Mouse (Mus musculus) C2C12 (cell line): ENCODE measurements around the gene Rapsn. TPM values are rescaled to one million over a fixed set of nuclear protein-coding genes. Genes with fewer than 3 reads are reported as not detected.
"Not testable (repeated sequence)": the region's sequence is repeated elsewhere in the genome, so short reads cannot be mapped to it uniquely, and the experiment has no call there.

Experiments
- H3K27me3 ChIP-seq: one replicate; pipeline ENCODE4 v1.6.1; 2011; ENCODE audit not compliant: control insufficient read depth, insufficient read depth, insufficient read length
- H3K36me3 ChIP-seq: one replicate; pipeline ENCODE4 v1.6.1; 2011; ENCODE audit not compliant: control insufficient read depth, insufficient read depth
- H3K4me3 ChIP-seq: one replicate; pipeline ENCODE4 v1.5.1; 2011; ENCODE audit warnings: mild to moderate bottlenecking, control low read depth; ENCODE audit not compliant: poor library complexity, insufficient read depth, severe bottlenecking
- H3K79me2 ChIP-seq: one replicate; pipeline ENCODE4 v1.6.1; 2011; ENCODE audit not compliant: control insufficient read depth, insufficient read depth
- H3K79me3 ChIP-seq: one replicate; pipeline ENCODE4 v1.6.1; 2011; ENCODE audit warnings: low read depth, control low read depth
- H3ac ChIP-seq: one replicate; pipeline ENCODE3; 2011; ENCODE audit warnings: low read depth; ENCODE audit not compliant: control insufficient read depth, insufficient read length
- CEBPB ChIP-seq: IDR thresholded peaks from one replicate; pipeline ENCODE4 v1.6.1; 2011; ENCODE audit warnings: low read depth, mild to moderate bottlenecking, control low read depth, moderate library complexity
- CTCF ChIP-seq: IDR thresholded peaks from one replicate; pipeline ENCODE4 v1.5.1; 2011; ENCODE audit not compliant: control insufficient read depth, insufficient read depth, insufficient read length
- FOSL1 ChIP-seq: IDR thresholded peaks from one replicate; pipeline ENCODE4 v1.8.0; 2011; ENCODE audit warnings: mild to moderate bottlenecking, low read length; ENCODE audit not compliant: poor library complexity, insufficient read depth, severe bottlenecking
- MAX ChIP-seq: IDR thresholded peaks from one replicate; pipeline ENCODE4 v1.6.1; 2011; ENCODE audit warnings: mild to moderate bottlenecking, control low read depth
- MYOD1 ChIP-seq: IDR thresholded peaks from one replicate; pipeline ENCODE4 v1.6.1; 2011; ENCODE audit warnings: low read depth; ENCODE audit not compliant: control insufficient read depth, insufficient read length
- MYOG ChIP-seq: IDR thresholded peaks from one replicate; pipeline ENCODE4 v1.6.1; 2011; ENCODE audit not compliant: control insufficient read depth, insufficient read length; ENCODE audit errors: extremely low read depth
- USF1 ChIP-seq: IDR thresholded peaks from one replicate; pipeline ENCODE4 v1.6.1; 2011; ENCODE audit warnings: low read depth, mild to moderate bottlenecking, control low read depth, moderate library complexity
- polyA plus RNA-seq: library from polyadenylated mRNA; unstranded; fragments of >200 nt; fragmentation: generic; extraction: Trizol; gene quantifications from one replicate; pipeline ENCODE4 v1.2.1, GENCODE M21; 2012; ENCODE audit warnings: missing spikeins

Rapsn gene
- polyA plus RNA-seq, 1 experiment, result 122 TPM

DNA sequence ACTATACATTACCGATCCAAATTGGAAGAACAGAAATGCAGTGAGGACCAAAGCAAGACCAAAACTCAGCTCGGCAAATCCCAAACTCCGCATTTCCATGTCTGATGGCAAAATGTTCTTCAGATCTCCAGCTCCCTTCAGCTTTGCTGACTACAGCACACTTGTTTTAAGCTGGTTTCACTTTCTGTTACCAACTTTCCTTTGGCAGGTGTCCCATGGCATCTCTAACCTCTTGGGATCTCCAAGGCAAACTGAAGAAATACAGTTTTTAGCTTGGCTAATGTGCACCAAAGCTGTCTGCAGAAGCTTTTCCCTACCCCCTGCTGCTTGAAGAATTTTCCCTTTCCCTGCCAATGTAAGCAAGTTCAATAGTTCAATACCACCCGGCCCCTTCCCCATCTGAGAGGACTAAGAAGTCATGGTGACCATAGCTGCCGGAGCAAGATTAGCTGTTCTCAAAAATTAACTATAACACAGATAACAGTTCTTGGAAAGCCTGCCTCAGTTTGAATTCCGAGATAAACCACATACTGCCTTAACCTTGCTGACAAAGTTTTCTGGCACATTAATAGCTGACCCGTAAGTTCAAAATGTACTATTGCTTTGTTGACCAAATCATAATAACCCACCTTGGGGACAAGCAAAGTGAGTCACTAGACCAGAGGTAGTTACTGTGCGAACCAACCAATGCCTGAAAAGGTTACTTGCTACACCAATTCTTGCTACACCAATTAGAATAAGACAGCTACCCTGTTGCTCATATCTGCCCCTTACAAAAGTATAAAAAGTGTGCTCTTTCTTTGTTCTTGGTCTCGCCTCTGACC lies 7.8 kb upstream of the Rapsn start:
- no peaks in the 10 kb centered on the region for H3K36me3 ChIP-seq
- H3K79me3 ChIP-seq, result peaks cover 2% of the 10 kb centered on the region
- TF ChIP-seq MYOG (no peak), USF1 (no peak), CTCF (no peak), MYOD1 (no peak), MAX (no peak), FOSL1 (no peak), CEBPB (no peak)
- no peak overlapping the region for H3K4me3 ChIP-seq
- no peaks in the 10 kb centered on the region for H3K27me3 ChIP-seq
- H3K79me2 ChIP-seq, result no peaks in the 10 kb centered on the region
- H3ac ChIP-seq, result no peak overlapping the region

DNA sequence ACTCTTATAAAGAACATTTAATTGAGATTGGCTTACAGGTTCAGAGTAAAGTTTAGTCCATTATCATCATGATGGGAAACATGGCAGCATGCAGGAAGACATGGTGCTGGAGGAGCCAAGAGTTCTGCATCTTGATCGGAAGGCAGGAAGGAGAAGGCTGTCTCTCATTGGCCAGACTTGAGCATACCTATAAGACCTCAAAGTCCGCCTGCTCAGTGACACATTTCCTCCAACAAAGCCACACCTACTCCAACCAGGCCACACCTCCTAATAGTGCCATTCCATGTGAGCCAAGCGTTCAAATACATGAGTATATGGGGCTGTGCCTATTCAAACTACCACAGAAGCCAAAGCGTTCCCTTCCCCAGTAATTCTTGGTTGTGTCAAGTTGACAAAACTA lies 4.2 kb upstream of the Rapsn start:
- Histone ChIP-seq H3K36me3 (no peaks in the 10 kb centered on the region), H3K27me3 (no peaks in the 10 kb centered on the region), H3K4me3 (no peak overlapping the region), H3ac (no peak overlapping the region), H3K79me2 (peaks cover 6% of the 10 kb centered on the region), H3K79me3 (no peaks in the 10 kb centered on the region)
- TF ChIP-seq MYOD1, result no peak
- TF ChIP-seq CTCF, result no peak
- TF ChIP-seq MAX, result no peak
- no peak for TF ChIP-seq MYOG
- TF ChIP-seq FOSL1, result no peak
- TF ChIP-seq USF1, result no peak

DNA sequence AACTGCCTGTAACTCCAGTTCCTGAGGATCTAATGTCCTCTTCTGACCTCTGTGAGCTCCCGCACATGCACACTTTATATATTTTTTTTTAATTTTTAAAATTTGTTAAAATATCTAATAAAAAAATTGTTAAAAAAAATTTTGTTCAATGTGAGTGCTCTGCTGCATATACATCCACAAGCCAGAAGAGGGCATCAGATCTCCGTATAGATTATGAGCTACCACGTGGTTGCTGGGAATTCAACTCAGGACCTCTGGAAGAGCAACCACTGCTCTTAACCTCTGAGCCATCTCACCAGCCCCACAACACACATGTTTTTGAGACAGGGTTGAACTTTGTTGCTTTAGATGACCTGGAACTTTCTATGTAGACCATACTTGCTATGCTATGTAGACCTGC lies 2.4 kb upstream of the Rapsn start:
- no peaks in the 10 kb centered on the region for H3K36me3 ChIP-seq
- H3K79me2 ChIP-seq, result peaks cover 10% of the 10 kb centered on the region
- H3K27me3 ChIP-seq, result no peaks in the 10 kb centered on the region
- TF ChIP-seq MYOD1 (no peak), MAX (peak; percentile 87), CEBPB (no peak), FOSL1 (no peak), USF1 (peak; percentile 73), CTCF (no peak), MYOG (no peak)
- no peaks in the 10 kb centered on the region for H3K79me3 ChIP-seq
- H3ac ChIP-seq, result no peak overlapping the region
- H3K4me3 ChIP-seq, result no peak overlapping the region

GRCm38 (mm10) chr2:91041786-91042185 lies 6.4 kb downstream of the Rapsn start:
- no peaks in the 10 kb centered on the region for H3K79me3 ChIP-seq
- no peak for TF ChIP-seq CEBPB
- no peak for TF ChIP-seq MYOD1
- no peak for TF ChIP-seq CTCF
- TF ChIP-seq USF1, result no peak
- TF ChIP-seq MYOG, result no peak
- no peak for TF ChIP-seq FOSL1
- no peak for TF ChIP-seq MAX
- no peak overlapping the region for H3K4me3 ChIP-seq
- no peaks in the 10 kb centered on the region for H3K36me3 ChIP-seq
- no peaks in the 10 kb centered on the region for H3K79me2 ChIP-seq
- no peak overlapping the region for H3ac ChIP-seq
- H3K27me3 ChIP-seq, result no peaks in the 10 kb centered on the region

DNA sequence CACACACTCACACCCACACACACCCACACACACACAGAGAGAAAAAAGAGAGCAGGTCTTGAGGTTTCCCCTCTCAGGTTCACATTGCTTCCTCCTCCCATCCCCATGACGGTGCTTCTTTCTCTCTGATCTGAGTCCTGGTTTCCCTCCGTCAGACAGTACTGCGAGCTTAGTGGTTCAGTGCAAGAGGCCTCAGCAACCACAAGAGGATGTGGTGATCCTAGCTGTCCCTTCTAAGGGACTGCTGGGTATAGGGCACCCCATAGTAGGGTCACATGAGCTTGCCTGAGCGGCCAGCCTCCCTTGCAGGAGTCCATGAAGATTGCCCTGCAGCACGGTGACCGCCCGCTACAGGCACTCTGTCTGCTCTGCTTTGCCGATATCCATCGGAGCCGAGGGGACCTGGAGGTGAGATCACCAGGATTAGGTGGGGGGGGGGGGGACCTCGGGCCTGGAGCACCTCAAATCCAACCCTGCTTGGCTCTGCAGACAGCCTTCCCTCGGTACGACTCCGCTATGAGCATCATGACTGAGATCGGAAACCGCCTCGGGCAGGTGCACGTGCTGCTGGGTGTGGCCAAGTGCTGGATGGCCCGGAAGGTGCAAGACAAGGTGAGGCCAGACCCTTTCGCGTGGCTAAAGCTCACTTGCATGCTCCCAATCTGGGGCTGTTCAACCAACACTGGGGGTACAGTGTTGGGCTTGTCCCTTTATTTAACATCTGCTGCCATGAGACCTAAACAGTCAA lies 7.4 kb downstream of the Rapsn start:
- no peaks in the 10 kb centered on the region for H3K36me3 ChIP-seq
- H3ac ChIP-seq, result no peak overlapping the region
- no peaks in the 10 kb centered on the region for H3K27me3 ChIP-seq
- H3K79me3 ChIP-seq, result no peaks in the 10 kb centered on the region
- TF ChIP-seq MYOG, result no peak
- H3K4me3 ChIP-seq, result no peak overlapping the region
- no peaks in the 10 kb centered on the region for H3K79me2 ChIP-seq

DNA sequence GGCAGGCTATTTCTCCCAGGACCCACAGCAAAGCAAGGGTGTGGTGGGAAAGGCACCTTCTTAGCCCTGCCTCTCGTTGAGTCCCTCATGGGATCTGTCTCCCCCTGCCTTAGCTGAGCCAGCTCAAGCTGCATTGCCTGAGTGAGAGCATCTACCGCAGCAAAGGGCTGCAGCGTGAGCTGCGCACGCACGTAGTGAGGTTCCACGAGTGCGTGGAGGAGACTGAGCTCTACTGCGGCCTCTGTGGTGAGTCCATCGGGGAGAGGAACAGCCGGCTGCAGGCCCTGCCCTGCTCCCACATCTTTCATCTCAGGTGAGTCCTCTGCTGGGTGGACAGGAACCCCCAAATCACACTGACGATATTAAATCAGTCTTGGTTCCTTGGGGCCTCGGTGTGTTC lies 9.3 kb downstream of the Rapsn start:
- Histone ChIP-seq H3K27me3 (no peaks in the 10 kb centered on the region), H3K4me3 (no peak overlapping the region), H3K79me2 (no peaks in the 10 kb centered on the region), H3K36me3 (no peaks in the 10 kb centered on the region), H3K79me3 (no peaks in the 10 kb centered on the region), H3ac (no peak overlapping the region)
- TF ChIP-seq CTCF (no peak), MAX (no peak), USF1 (no peak), MYOD1 (no peak), FOSL1 (no peak), CEBPB (no peak), MYOG (no peak)

DNA sequence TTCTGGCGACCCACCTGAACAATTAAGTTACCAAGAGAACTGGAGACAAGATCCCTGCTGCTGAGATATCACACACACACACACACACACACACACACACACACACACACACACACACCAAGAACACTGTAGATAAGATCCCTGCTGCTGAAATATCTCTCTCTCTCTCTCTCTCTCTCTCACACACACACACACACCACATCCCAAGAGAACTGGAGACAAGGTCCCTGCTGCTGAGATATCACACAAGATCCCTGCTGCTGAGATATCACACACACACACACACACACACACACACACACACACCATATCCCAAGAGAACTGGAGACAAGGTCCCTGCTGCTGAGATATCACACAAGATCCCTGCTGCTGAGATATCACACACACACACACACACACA lies 10.4 kb downstream of the Rapsn start:
- H3K79me2 ChIP-seq, H3ac ChIP-seq, H3K36me3 ChIP-seq, H3K79me3 ChIP-seq, H3K4me3 ChIP-seq, H3K27me3 ChIP-seq: not testable (repeated sequence)
